Mouse (Mus musculus) hindlimb bud, embryonic 11.5 days (tissue): Measurements from ENCODE around the gene Slc2a12.
A peak's percentile ranks its signal among the peaks of the same experiment; 100 is the strongest.

Source experiments
- DNase-seq: peaks from one replicate; pipeline ENCODE4 v3.0.0-alpha.2; 2012; ENCODE audit warnings: low read depth, low spot score; ENCODE audit errors: extremely low spot score

The Slc2a12 gene

GRCm38 (mm10) chr10:22644853-22645491 is at the start of gene Slc2a12:
TSS of gene Slc2a12 (plus strand) at chr10:22645011.
- peak; percentile 42 for DNase-seq

- no peak for DNase-seq
Observed at GRCm38 (mm10) chr10:22598908-22599480, 45.8 kb upstream of the Slc2a12 start.

GRCm38 (mm10) chr10:22601046-22601445 is 43.8 kb upstream of the Slc2a12 start:
- no peak for DNase-seq

GRCm38 (mm10) chr10:22604801-22605200 is 40.0 kb upstream of the Slc2a12 start:
- DNase-seq = no peak

- DNase-seq = no peak
Observed at GRCm38 (mm10) chr10:22608273-22608672, 36.5 kb upstream of the Slc2a12 start.

- no peak for DNase-seq
Observed at GRCm38 (mm10) chr10:22608799-22609357, 35.9 kb upstream of the Slc2a12 start.

- DNase-seq = no peak
Observed at GRCm38 (mm10) chr10:22613301-22613700, 31.5 kb upstream of the Slc2a12 start.

- DNase-seq = no peak
Observed at GRCm38 (mm10) chr10:22614554-22614953, 30.3 kb upstream of the Slc2a12 start.

GRCm38 (mm10) chr10:22615309-22615708 is 29.5 kb upstream of the Slc2a12 start:
- DNase-seq = no peak

GRCm38 (mm10) chr10:22618842-22619241 is 26.0 kb upstream of the Slc2a12 start:
- DNase-seq = no peak

- DNase-seq = no peak
Observed at GRCm38 (mm10) chr10:22628832-22629231, 16.0 kb upstream of the Slc2a12 start.

GRCm38 (mm10) chr10:22631103-22631502 is 13.7 kb upstream of the Slc2a12 start:
- DNase-seq = no peak

- DNase-seq = no peak
Observed at GRCm38 (mm10) chr10:22631528-22631927, 13.3 kb upstream of the Slc2a12 start.

- DNase-seq = no peak
Observed at GRCm38 (mm10) chr10:22631956-22632355, 12.9 kb upstream of the Slc2a12 start.

GRCm38 (mm10) chr10:22633406-22634306 is 11.2 kb upstream of the Slc2a12 start:
- no peak for DNase-seq

- no peak for DNase-seq
Observed at GRCm38 (mm10) chr10:22637241-22637640, 7.6 kb upstream of the Slc2a12 start.

GRCm38 (mm10) chr10:22644171-22644570 is 640 bp upstream of the Slc2a12 start:
- no peak for DNase-seq

GRCm38 (mm10) chr10:22648702-22649101 is 3.9 kb downstream of the Slc2a12 start:
- DNase-seq = no peak

- no peak for DNase-seq
Observed at GRCm38 (mm10) chr10:22653820-22654219, 9.0 kb downstream of the Slc2a12 start.

- no peak for DNase-seq
Observed at GRCm38 (mm10) chr10:22658534-22659385, 13.9 kb downstream of the Slc2a12 start.

- no peak for DNase-seq
Observed at GRCm38 (mm10) chr10:22659386-22659725, 14.5 kb downstream of the Slc2a12 start.
